Mouse (Mus musculus): ENCODE measurements around the gene Apc2. TPM values are rescaled to one million over a fixed set of nuclear protein-coding genes. Genes with fewer than 3 reads are reported as not detected.

Apc2 gene
- polyA plus RNA-seq, 1 experiment: 0.74 TPM

- WGBS: 84% methylated on average over 11 of the region's 11 CpGs
- no peaks in the 10 kb centered on the region; the same call in 1 of the 2 replicates for H3K36me3 ChIP-seq (ENCODE audit: control insufficient read depth, insufficient read depth, low read length)
- H3K4me3 ChIP-seq (ENCODE audit: insufficient read depth, low read depth, low read length): no peak overlapping the region
- no peak for DNase-seq
- no peak overlapping the region for H3K27ac ChIP-seq (ENCODE audit: insufficient read depth, low read depth, low read length)
- no peaks in the 10 kb centered on the region for H3K27me3 ChIP-seq (replicated peaks; ENCODE audit: control insufficient read depth, insufficient read depth, low read length)
- H3K4me1 ChIP-seq (ENCODE audit: control insufficient read depth, insufficient read depth, low read length): peaks cover 12% of the 10 kb centered on the region; the same call in 1 of the 2 replicates
- TF ChIP-seq POLR2A (IDR thresholded peaks at IDR 0.05; ENCODE audit: low read depth, low read length): no peak
- TF ChIP-seq CTCF (conservative IDR thresholded peaks at IDR 0.05; ENCODE audit: insufficient read depth, insufficient read length, low read depth, low read length): no peak
Measured at GRCm38 (mm10) chr10:80252493-80253274, 43.1 kb upstream of the Apc2 start.

DNA sequence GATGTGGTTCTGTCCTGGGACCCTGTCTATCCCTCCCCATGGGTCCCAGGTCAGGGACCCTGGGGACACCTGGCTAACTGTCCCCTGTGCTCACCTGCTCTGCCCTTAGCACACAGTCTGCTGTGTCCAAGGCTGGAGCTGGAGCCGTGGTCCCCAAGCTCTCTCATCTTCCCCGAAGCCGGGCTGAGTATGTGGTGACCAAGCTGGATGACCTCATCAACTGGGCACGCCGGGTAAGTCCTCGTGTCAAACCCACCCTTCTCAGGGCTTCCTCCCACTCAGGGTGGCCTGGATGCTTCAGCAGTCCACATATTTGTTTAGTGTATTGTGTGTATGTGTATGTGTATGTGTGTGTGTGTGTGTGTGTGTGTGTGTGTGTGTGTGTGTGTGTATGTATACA lies 42.2 kb upstream of the Apc2 start:
- Histone ChIP-seq H3K27me3 (replicated peaks; ENCODE audit: control insufficient read depth, insufficient read depth, low read length) (no peaks in the 10 kb centered on the region), H3K4me1 (ENCODE audit: control insufficient read depth, insufficient read depth, low read length) (peaks cover 12% of the 10 kb centered on the region; the same call in 1 of the 2 replicates), H3K4me3 (ENCODE audit: insufficient read depth, low read depth, low read length) (no peak overlapping the region), H3K27ac (ENCODE audit: insufficient read depth, low read depth, low read length) (no peak overlapping the region), H3K36me3 (ENCODE audit: control insufficient read depth, insufficient read depth, low read length) (no peaks in the 10 kb centered on the region; the same call in 1 of the 2 replicates)
- 75% methylated on average over 6 of the region's 6 CpGs for WGBS
- TF ChIP-seq POLR2A (IDR thresholded peaks at IDR 0.05; ENCODE audit: low read depth, low read length) (no peak), CTCF (conservative IDR thresholded peaks at IDR 0.05; ENCODE audit: insufficient read depth, insufficient read length, low read depth, low read length) (no peak)
- DNase-seq: no peak

DNA sequence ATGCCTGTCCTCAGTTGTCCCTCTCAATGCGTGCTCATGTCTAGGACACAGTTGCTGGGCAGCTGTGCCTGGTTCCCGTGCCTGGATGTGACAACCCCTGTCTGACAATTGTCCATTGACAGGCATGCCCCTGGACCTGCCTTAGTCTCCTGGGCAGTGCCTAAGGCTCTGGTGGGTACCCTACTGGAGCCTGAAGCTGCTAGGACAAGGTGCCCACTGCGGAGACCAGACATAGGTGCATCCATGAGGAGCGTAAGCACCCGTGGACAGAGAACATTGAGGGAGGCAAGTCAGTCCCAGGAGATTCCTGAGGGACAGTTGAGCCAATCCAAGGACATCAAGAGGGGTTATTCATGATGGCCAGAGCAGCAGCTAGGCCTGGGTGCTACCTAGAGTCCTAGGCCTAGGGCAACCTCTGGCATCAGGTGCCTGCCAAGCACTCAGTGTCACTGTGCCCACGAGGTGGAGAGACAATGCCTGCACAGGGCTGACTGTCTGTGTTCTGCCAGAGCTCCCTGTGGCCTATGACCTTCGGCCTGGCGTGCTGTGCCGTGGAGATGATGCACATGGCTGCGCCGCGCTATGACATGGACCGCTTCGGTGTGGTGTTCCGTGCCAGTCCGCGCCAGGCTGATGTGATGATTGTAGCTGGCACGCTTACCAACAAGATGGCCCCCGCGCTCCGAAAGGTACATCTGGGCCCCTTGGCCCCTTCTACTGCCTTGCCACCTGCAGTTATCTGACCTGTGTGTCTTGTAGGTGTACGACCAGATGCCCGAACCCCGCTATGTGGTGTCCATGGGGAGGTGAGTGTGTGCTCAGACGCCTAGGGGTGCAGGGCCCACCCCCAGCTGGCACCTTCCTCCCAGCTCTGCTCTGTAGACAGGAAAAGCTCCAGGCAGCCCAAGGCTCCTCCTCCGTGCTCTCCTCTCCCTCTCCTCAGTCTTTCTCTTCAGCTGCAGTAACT lies 41.2 kb upstream of the Apc2 start:
- Histone ChIP-seq H3K27ac (ENCODE audit: insufficient read depth, low read depth, low read length) (no peak overlapping the region), H3K4me1 (ENCODE audit: control insufficient read depth, insufficient read depth, low read length) (peaks cover 17% of the 10 kb centered on the region; the same call in 1 of the 2 replicates), H3K36me3 (ENCODE audit: control insufficient read depth, insufficient read depth, low read length) (no peaks in the 10 kb centered on the region; the same call in 1 of the 2 replicates), H3K27me3 (replicated peaks; ENCODE audit: control insufficient read depth, insufficient read depth, low read length) (no peaks in the 10 kb centered on the region), H3K4me3 (ENCODE audit: insufficient read depth, low read depth, low read length) (no peak overlapping the region)
- no peak for DNase-seq
- WGBS: 92% methylated on average over 26 of the region's 26 CpGs
- TF ChIP-seq CTCF (conservative IDR thresholded peaks at IDR 0.05; ENCODE audit: insufficient read depth, insufficient read length, low read depth, low read length) (no peak), POLR2A (IDR thresholded peaks at IDR 0.05; ENCODE audit: low read depth, low read length) (no peak)

DNA sequence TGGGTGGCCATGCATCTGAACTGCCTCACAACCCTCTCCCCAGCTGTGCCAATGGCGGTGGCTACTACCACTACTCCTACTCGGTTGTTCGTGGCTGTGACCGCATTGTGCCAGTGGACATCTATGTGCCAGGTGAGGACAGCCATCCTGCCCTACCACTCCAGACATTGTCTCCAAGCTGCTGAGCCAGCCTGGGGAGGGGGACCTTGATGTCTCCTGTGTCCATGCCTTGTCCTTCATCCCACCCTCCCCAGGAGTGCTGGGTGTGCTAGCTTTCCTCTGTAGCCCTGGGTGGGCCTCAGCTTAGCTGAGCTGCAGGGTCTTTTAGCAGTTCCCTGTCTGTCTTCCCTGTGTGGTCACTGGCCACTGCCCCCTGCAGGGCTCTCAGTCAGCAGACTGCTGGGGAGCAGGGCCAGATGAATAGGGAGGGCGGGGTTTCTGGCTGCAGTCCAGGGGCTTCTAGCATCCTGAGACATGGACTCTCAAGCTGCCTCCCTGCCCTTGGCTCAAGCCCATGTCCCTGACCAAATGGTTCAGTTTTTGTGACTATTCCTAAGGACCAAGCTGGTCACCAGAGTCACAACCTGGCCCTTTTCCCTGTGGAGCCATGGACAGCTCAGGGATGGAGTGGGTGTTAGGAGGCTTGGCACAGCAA lies 39.8 kb upstream of the Apc2 start:
- H3K27me3 ChIP-seq (replicated peaks; ENCODE audit: control insufficient read depth, insufficient read depth, low read length): no peaks in the 10 kb centered on the region
- H3K27ac ChIP-seq (ENCODE audit: insufficient read depth, low read depth, low read length): no peak overlapping the region
- peaks cover 13% of the 10 kb centered on the region; the same call in 1 of the 2 replicates for H3K4me1 ChIP-seq (ENCODE audit: control insufficient read depth, insufficient read depth, low read length)
- peak; percentile 64 for DNase-seq
- no peak overlapping the region for H3K4me3 ChIP-seq (ENCODE audit: insufficient read depth, low read depth, low read length)
- TF ChIP-seq CTCF (conservative IDR thresholded peaks at IDR 0.05; ENCODE audit: insufficient read depth, insufficient read length, low read depth, low read length): 0 out of 2 replicates have a peak, but pooled peaks have one; percentile 2
- TF ChIP-seq POLR2A (IDR thresholded peaks at IDR 0.05; ENCODE audit: low read depth, low read length): no peak
- WGBS: 86% methylated on average over 5 of the region's 5 CpGs
- no peaks in the 10 kb centered on the region; the same call in 1 of the 2 replicates for H3K36me3 ChIP-seq (ENCODE audit: control insufficient read depth, insufficient read depth, low read length)

DNA sequence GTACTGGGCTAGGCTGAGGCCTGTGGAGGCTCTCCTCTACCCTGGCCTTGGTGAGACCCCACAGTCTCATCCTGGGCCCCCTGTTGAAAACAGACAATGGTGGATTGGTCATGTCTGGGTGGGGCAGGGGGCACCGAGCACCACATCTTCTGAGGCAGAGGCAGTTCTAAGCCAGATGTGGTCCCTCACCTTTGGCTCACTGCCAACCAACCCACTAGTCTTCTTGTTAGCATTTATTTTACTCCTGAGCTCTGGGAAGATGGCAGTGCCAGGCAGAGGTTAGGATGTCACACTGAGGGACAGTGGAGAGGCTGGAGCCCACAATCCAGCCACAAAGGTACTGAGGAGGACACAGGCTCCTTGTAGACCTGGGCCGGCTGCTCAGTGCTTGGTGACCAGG lies 37.8 kb upstream of the Apc2 start:
- Histone ChIP-seq H3K4me1 (ENCODE audit: control insufficient read depth, insufficient read depth, low read length) (peaks cover 11% of the 10 kb centered on the region; the same call in 1 of the 2 replicates), H3K4me3 (ENCODE audit: insufficient read depth, low read depth, low read length) (no peak overlapping the region), H3K27me3 (replicated peaks; ENCODE audit: control insufficient read depth, insufficient read depth, low read length) (no peaks in the 10 kb centered on the region), H3K27ac (ENCODE audit: insufficient read depth, low read depth, low read length) (no peak overlapping the region), H3K36me3 (ENCODE audit: control insufficient read depth, insufficient read depth, low read length) (no peaks in the 10 kb centered on the region; the same call in 1 of the 2 replicates)
- DNase-seq: no peak
- TF ChIP-seq CTCF (conservative IDR thresholded peaks at IDR 0.05; ENCODE audit: insufficient read depth, insufficient read length, low read depth, low read length) (no peak), POLR2A (IDR thresholded peaks at IDR 0.05; ENCODE audit: low read depth, low read length) (no peak)
- WGBS: 66% methylated on average over 2 of the region's 2 CpGs

DNA sequence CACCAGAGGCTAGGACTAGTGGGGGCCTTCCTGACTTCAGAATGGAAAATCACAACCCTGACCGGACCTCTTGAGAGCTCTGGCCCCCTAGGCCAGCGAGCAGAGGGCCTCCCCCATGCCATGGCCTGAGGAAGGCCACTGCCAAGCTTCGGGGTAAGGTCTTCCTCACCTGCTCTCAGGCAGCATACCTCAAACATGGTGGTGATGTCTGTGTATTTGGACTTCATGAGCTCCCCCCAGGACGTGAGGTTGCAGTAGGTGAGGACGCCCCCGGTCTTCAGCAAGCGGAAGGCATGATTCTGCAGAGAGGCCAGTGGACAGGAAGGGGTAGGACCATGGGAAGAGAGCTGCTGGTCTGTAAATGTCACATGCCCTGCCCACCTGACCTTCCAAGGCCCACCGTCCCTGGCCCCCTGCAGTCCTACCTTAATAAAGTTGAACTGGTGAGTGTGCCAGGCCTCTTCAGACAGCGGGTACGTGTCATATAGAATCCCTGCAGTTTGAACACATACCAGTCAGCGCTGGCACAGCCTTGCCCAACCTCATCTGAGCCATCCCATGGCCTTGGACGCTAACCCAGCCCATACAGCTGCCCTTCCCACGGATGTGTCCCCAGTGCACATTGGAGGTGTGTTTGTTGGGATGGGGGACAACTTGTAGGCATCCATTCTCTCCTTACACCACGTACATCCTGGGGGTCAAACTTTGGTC lies 36.9 kb upstream of the Apc2 start:
- H3K36me3 ChIP-seq (ENCODE audit: control insufficient read depth, insufficient read depth, low read length): no peaks in the 10 kb centered on the region; the same call in 1 of the 2 replicates
- no peaks in the 10 kb centered on the region for H3K27me3 ChIP-seq (replicated peaks; ENCODE audit: control insufficient read depth, insufficient read depth, low read length)
- no peak overlapping the region for H3K27ac ChIP-seq (ENCODE audit: insufficient read depth, low read depth, low read length)
- TF ChIP-seq POLR2A (IDR thresholded peaks at IDR 0.05; ENCODE audit: low read depth, low read length) (no peak), CTCF (conservative IDR thresholded peaks at IDR 0.05; ENCODE audit: insufficient read depth, insufficient read length, low read depth, low read length) (no peak)
- DNase-seq: no peak
- peaks cover 11% of the 10 kb centered on the region; the same call in 1 of the 2 replicates for H3K4me1 ChIP-seq (ENCODE audit: control insufficient read depth, insufficient read depth, low read length)
- 90% methylated on average over 14 of the region's 14 CpGs for WGBS
- no peak overlapping the region for H3K4me3 ChIP-seq (ENCODE audit: insufficient read depth, low read depth, low read length)

Measured in kidney, adult 2 months (tissue).